Mouse (Mus musculus) heart, adult 10 weeks (tissue): ENCODE data around the gene Birc2. TPM values are rescaled to one million over a fixed set of nuclear protein-coding genes. Genes with fewer than 3 reads are reported as not detected.

Source experiments
- polyA plus RNA-seq: library from polyadenylated mRNA; stranded (reverse); fragments of 350-450 nt; fragmentation: Illumina TruSeq; extraction: RNeasy Lipid Tissue Mini Kit (QIAGEN cat#74804); gene quantifications from one replicate; pipeline ENCODE4 v1.2.3, GENCODE M21; 2014; ENCODE audit warnings: low read depth, low replicate concordance

The Birc2 gene
- polyA plus RNA-seq = 26.6 TPM

GRCm38 (mm10) chr9:7836905-7837805 lies at the start of gene Birc2:
TSS of gene Birc2 (minus strand) at chr9:7837064.

GRCm38 (mm10) chr9:7872775-7873439 lies 36.0 kb upstream of the Birc2 start, which contains the start of gene Birc3:
TSS of gene Birc3 (minus strand) at chr9:7873186.

Other genes starting within 250 kb of the Birc2 start
- not detected for gene Mmp20, start 208.8 kb downstream of the Birc2 start, polyA plus RNA-seq
- gene Mmp7, start 145.0 kb downstream of the Birc2 start, polyA plus RNA-seq = not detected
- 53.3 TPM for gene Tmem123, start 73.0 kb downstream of the Birc2 start, polyA plus RNA-seq
- gene Birc3, start 36.1 kb upstream of the Birc2 start, polyA plus RNA-seq = 10.0 TPM
- gene Yap1, start 167.5 kb upstream of the Birc2 start, polyA plus RNA-seq = 64.9 TPM
- 2.1 TPM for gene Cfap300, start 205.8 kb upstream of the Birc2 start, polyA plus RNA-seq